Mouse (Mus musculus) testis, adult 2 months (tissue): Measurements from ENCODE around the gene Gdf15.

Source experiments
- CTCF ChIP-seq: fragments of 200-500 bp; IDR thresholded peaks from 2 replicates; pipeline ENCODE4 v1.5.1; 2012; ENCODE audit warnings: low read depth, mild to moderate bottlenecking, inconsistent platforms, low read length, moderate library complexity; ENCODE audit not compliant: control insufficient read depth, insufficient read depth, insufficient replicate concordance
- POLR2A ChIP-seq: fragments of 200-500 bp; IDR thresholded peaks from 2 replicates; pipeline ENCODE4 v1.6.1; 2012; ENCODE audit warnings: low read depth, mild to moderate bottlenecking, inconsistent platforms, low read length, moderate library complexity; ENCODE audit not compliant: control insufficient read depth

- TF ChIP-seq CTCF (no peak), POLR2A (no peak)
Observed at GRCm38 (mm10) chr8:70630532-70631381, 1.5 kb downstream of the Gdf15 start.
